Mouse (Mus musculus): ENCODE measurements around the gene Pus1. TPM values are rescaled to one million over a fixed set of nuclear protein-coding genes. Genes with fewer than 3 reads are reported as not detected.

The Pus1 gene
- polyA plus RNA-seq, 1 experiment from 2014 or later = 26.8 TPM

GRCm38 (mm10) chr5:110733231-110733823 lies 47.1 kb downstream of the Pus1 start:
- Histone ChIP-seq H3K4me1 (no peaks in the 10 kb centered on the region), H3K27ac (replicated peaks) (no peak overlapping the region), H3K27me3 (no peaks in the 10 kb centered on the region), H3K9ac (replicated peaks) (no peak overlapping the region), H3K4me2 (replicated peaks) (no peak overlapping the region), H3K36me3 (peaks cover 82% of the 10 kb centered on the region), H3K4me3 (no peak overlapping the region), H3K9me3 (no peaks in the 10 kb centered on the region)
- WGBS = 93% methylated on average over 4 of the region's 4 CpGs
- ATAC-seq (ENCODE audit: low FRiP score, low read depth) = no peak

GRCm38 (mm10) chr5:110731227-110731626 lies 49.2 kb downstream of the Pus1 start:
- H3K9me3 ChIP-seq = no peaks in the 10 kb centered on the region
- 93% methylated on average over 2 of the region's 2 CpGs for whole genome bisulfite sequencing
- H3K4me3 ChIP-seq = no peak overlapping the region
- H3K27me3 ChIP-seq = no peaks in the 10 kb centered on the region
- H3K36me3 ChIP-seq = peaks cover 76% of the 10 kb centered on the region
- H3K9ac ChIP-seq (replicated peaks) = no peak overlapping the region
- H3K4me2 ChIP-seq (replicated peaks) = no peak overlapping the region
- ATAC-seq (ENCODE audit: low FRiP score, low read depth) = no peak
- H3K4me1 ChIP-seq = no peaks in the 10 kb centered on the region
- H3K27ac ChIP-seq (replicated peaks) = no peak overlapping the region

GRCm38 (mm10) chr5:110727850-110728249 lies 52.6 kb downstream of the Pus1 start:
- peaks cover 84% of the 10 kb centered on the region for H3K36me3 ChIP-seq
- H3K9me3 ChIP-seq = no peaks in the 10 kb centered on the region
- no peak overlapping the region for H3K4me3 ChIP-seq
- 96% methylated on average over 1 of the region's 1 CpGs for WGBS
- H3K27ac ChIP-seq (replicated peaks) = no peak overlapping the region
- ATAC-seq (ENCODE audit: low FRiP score, low read depth) = no peak
- no peaks in the 10 kb centered on the region for H3K4me1 ChIP-seq
- no peak overlapping the region for H3K9ac ChIP-seq (replicated peaks)
- H3K27me3 ChIP-seq = no peaks in the 10 kb centered on the region
- H3K4me2 ChIP-seq (replicated peaks) = no peak overlapping the region

Other genes starting within 250 kb of the Pus1 start
- gene Galnt9, start 236.3 kb downstream of the Pus1 start, polyA plus RNA-seq (2016; fragmentation: Nextera tagmentation; extraction: Ambion mirVana) = 8.4 and 10.9 TPM in 2 replicates
- 44.7 and 55.9 TPM in 2 replicates for gene Noc4l, start 127.2 kb downstream of the Pus1 start, polyA plus RNA-seq (2016; fragmentation: Nextera tagmentation; extraction: Ambion mirVana)
- 35.5 and 37.6 TPM in 2 replicates for gene Ddx51, start 127.2 kb downstream of the Pus1 start, polyA plus RNA-seq (2016; fragmentation: Nextera tagmentation; extraction: Ambion mirVana)
- gene Ep400, start 9.9 kb downstream of the Pus1 start, polyA plus RNA-seq (2016; fragmentation: Nextera tagmentation; extraction: Ambion mirVana) = 61.7 and 67.4 TPM in 2 replicates
- gene Ulk1, start 29.4 kb upstream of the Pus1 start, polyA plus RNA-seq (2016; fragmentation: Nextera tagmentation; extraction: Ambion mirVana) = 36.5 and 37.5 TPM in 2 replicates
- gene Hscb, start 59.1 kb upstream of the Pus1 start, polyA plus RNA-seq (2016; fragmentation: Nextera tagmentation; extraction: Ambion mirVana) = 20.5 and 21.6 TPM in 2 replicates
- gene Chek2, start 59.3 kb upstream of the Pus1 start, polyA plus RNA-seq (2016; fragmentation: Nextera tagmentation; extraction: Ambion mirVana) = 24.2 and 28.7 TPM in 2 replicates
- gene Ttc28, start 99.1 kb upstream of the Pus1 start, polyA plus RNA-seq (2016; fragmentation: Nextera tagmentation; extraction: Ambion mirVana) = 24.7 and 24.8 TPM in 2 replicates